Mouse (Mus musculus) CD8-positive naive resting alpha-beta T cell, adult 57 days (primary cell): ENCODE measurements around the gene Hpse2. TPM values are rescaled to one million over a fixed set of nuclear protein-coding genes. Genes with fewer than 3 reads are reported as not detected.

ENCODE experiments used
- total RNA-seq: library from RNA; stranded (reverse); gene quantifications from one replicate; pipeline ENCODE4 v1.2.4, GENCODE M21; 2023

Hpse2 gene
- total RNA-seq: not detected

GRCm38 (mm10) chr19:43388017-43388904 is at the start of gene Hpse2:
Hpse2 (minus strand) TSS chr19:43388355.

DNA sequence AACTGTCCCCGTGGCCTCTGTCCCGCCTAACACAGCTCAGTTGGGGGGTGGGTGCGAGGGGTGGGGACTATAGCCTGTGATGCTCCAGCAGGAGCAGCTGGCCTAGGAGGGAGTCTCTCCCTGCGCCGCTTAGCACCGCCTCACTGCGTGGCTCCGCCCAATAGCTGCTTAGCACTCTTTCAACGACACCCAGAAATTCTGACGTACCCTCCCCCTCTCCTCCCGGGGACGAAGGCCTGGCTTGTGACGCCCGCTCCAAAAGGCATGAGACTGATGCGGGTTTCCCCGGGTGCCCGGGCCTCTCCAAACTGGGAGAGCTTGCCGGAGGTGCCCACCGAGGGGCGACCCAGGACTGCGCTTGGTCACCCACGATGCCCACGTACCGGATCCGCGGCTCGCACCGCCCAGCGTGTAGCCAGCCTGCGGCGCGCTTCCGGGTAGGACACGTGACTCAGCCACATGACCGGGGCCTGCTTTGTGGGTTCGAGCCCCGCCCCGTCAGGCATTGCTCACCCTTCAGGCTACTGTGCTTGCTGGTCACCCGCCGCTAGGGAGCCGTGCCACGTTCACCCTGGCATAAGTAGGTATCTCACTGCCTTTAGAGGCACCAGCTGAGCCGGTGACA is 608.5 kb downstream of the Hpse2 start, which contains the start of gene Hps1:
Gene Hps1, minus strand, starts transcription at position 448 of the 625 bp plus-strand sequence.

GRCm38 (mm10) chr19:42752363-42752931 is 635.7 kb downstream of the Hpse2 start, which contains the start of gene Pyroxd2:
Pyroxd2 (minus strand) TSS chr19:42752775.

Other genes starting within 250 kb of the Hpse2 start
- gene Cnnm1, start 52.1 kb upstream of the Hpse2 start, total RNA-seq: not detected
- 56.5 TPM for gene Got1, start 136.2 kb upstream of the Hpse2 start, total RNA-seq
- gene Nkx2-3, start 224.0 kb upstream of the Hpse2 start, total RNA-seq: not detected